Mouse (Mus musculus) thymus, adult 18-20 months (tissue): ENCODE measurements at regions not wholly inside any gene's neighbourhood (a gene's known extent, or its start where the extent isn't known, plus 50 kb on each side); places are given as distances from the start of the nearest gene placed in this dataset.
"Not testable (repeated sequence)": the region's sequence is repeated elsewhere in the genome, so short reads cannot be mapped to it uniquely, and the experiment has no call there.

Source experiments
- DNase-seq, 2 experiments: peaks; one replicate each; pipeline ENCODE4 v3.0.0; 2022; ENCODE audit warnings: mixed read lengths in 2 of 2

DNA sequence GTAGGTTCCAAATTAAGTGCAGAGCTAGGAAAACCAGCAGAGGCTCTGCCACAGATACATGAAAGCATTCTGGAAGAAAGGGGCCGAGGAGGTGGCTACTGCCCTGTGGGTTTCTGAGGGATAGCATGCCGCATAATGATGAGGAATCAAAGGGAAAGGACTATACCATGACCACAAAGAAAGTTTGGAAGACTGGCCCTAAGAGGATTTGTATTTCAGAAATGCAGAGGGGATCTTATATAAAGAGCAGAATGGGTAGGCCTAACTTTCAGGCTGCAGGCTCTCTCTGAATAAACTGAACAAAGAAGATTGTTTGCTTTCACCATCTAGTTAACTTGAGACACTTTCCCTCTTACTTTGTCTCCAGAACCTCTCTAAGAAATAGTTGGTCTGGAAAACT, 777.9 kb downstream of the Basp1 start:
- no peak for DNase-seq

DNA sequence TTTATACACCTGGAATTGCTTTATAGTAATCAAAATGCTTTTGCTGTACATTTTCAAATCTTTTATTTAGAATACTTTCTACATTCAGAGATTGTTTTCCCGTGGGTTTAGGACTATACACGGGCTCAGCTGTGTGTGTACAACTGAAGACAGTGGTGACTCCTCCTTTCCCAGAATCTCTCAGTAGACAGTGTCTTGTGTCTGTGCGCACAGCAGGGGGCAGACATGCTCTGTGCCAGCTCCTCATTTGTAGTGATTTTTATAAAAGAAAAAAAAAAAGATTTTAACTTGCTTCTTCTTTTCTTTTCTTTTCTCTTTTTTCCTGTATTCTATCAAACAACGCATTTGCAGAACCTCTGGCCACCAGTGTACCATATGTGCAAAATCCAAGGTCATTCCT, 817.3 kb downstream of the Basp1 start:
- DNase-seq: no peak

DNA sequence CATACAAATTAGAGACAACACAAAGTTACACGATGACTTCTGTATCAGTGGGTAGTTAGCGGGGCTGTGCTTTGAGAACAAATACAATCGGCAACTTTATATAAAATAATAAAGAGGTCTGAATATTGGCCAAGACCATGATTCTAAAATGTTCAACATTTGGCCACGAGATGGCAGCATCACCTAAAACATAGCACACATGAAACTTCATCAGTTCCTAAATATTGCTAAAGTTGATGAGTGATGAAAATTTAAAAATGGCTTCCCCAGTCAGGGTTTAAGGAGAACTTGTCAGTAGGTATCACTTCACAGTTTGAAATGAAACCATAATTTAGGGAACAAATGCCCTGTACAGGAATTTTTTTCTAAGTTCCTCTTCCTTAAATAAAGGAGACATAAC, 824.6 kb downstream of the Basp1 start:
- DNase-seq: no peak

DNA sequence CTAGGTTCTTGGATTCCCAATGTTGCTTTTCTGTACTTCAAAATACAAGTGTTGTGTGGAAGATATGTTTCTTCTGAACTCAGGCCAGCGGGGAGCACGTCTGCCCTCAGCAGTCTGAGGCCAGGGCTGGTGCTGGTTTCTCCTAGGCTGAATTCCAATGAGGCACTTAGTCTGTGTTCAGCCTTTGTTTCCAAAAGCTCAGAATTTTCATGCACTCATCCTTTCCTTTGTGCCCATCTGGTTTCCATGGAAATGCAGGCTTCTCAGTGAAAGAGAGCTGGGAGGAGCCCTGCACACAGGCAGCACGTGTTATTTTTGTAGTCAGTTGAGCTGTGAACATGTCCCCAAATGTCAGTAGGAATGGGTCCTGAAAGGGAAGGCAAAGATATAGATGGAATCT, 846.6 kb downstream of the Basp1 start:
- no peak for DNase-seq

DNA sequence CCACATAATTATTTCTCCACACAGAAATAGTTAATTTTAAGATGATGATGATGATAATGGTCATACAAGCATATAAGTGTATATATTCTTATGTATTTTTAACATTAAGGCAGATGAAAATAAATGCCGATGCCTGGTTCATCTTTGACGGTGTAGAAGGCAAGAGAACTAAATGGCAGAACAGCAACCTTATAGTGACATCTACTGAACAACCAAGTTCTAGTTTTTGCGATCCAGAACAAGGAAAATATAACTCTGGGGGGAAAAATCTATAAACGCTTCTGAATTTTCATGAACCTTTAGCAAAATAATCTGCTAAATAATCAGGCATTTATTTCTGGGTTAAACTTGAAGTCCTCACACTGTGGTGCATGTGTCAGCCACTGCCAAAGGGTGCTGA, 856.8 kb downstream of the Basp1 start:
- DNase-seq: no peak

DNA sequence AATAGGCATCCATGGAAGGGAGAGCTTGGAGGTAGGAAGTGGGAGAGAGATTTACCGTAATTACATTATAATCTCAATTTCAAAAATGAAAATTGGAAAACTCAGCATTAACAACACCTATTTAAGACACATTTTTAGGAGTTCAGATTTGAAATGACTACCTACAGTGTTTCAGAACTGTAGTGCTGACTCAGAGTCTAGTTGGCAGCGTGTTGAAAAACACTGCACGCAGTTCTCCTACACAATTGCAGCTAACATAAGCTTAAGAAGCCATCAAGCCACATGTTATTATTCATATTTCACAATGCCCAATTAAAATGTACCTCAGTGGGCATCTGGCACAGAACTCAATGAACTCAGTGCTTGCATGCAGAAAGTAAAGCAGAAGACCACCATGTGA, 863.5 kb downstream of the Basp1 start:
- DNase-seq: no peak

DNA sequence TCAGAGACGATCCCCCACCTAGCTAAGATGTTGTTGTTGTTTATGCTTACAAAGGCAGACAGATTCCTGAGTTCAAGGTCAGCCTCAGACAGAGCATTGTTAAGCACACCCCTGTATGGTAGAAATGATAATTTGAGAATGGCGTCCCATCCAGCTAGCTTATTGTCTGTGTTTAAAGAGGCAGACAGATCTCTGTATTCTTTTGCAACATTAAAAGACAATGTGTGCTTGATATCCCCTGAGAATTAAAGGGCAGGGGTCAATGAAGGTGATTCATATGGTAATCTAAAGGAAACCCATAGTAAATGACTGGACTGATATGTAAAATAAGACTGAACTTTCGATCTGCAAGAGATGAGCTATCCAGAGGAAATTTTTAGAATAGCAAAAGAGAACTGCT, 883.5 kb downstream of the Basp1 start:
- DNase-seq: no peak

DNA sequence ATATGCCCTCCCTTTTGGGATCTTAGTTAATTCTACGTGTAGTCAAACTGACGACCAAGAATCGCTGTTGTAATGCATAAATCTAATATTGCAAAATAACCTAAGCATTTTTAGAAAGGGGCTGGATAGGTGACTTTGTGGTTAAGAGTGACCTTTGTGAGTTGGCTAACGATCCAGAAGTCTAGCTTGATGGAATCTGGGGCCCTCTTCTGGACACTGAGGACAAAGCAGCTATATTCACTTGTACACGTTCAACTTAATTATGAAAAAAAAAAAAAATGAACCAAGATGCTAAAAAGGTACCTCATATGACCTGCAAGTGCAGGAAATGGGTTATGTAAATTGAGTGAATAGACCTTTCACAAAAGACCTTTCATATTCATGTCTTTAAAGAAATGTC, 886.2 kb downstream of the Basp1 start:
- DNase-seq: no peak

DNA sequence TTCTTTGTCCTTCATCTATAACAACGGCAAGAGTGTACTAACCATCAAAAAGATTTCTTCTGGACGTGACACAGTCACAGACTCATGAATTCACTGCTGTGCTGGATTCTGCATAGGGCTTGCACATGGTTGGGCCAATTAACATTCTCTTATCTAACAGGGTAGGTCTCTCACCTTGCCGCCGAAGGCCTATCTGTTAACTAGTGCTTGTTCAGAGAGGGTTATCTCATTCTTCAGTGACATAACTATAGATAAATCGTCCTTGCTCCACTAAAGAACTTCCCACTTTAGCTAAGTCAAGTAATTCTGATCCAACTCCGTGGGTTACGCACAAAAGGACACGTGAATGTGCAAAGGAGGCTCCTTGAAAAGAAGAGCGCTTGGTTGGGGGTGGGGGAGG, 899.6 kb downstream of the Basp1 start:
- DNase-seq: no peak

DNA sequence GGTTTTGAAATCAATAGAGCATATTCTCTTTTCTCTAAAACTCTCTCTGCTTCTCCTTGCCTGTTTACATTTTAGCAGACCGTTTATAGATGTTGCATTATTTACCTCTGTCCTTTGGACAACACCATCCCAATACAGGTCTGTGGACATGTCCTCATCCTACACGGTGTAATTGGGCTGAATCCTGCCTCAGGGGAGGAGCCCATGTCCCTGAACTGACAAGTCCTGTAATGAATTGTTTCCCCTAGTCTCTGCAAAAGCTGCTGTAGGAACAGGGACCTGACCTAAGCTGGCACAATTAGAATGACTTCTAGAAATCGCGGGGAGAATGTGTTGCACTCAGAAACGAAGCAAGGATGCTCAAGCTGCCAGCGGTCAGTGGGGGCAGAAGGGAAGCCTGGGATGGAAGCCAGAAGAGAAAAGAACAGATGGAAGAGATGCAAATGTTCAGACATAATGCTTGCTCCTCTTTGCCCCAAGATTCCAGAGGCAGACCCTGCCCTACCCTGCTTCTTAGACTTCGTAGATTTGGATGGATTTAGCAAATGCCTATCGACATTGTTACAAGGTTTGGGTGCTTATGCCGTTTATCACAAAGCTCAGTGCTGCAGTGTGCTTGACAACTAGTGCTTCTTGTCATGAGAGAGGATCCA, 911.5 kb downstream of the Basp1 start:
- DNase-seq: no peak

DNA sequence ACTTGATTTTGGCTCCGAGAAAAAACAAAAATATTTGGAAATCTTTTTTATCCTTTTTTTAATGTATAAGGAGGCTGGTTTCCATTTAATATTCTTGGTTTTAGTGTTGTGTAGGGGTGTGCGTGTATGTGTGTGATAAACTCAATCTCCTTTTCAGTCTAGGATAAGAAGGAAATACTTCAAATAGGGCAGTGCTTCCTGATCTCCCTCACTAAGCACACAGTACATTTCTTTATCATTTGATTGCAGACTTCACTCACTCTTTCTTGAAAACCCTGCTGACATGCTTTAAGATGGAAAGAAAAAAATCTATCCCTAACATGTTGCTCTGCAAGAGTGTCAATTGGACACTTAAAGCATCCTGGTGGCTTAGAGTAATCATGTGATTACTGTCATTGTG, 927.3 kb downstream of the Basp1 start:
- no peak for DNase-seq

DNA sequence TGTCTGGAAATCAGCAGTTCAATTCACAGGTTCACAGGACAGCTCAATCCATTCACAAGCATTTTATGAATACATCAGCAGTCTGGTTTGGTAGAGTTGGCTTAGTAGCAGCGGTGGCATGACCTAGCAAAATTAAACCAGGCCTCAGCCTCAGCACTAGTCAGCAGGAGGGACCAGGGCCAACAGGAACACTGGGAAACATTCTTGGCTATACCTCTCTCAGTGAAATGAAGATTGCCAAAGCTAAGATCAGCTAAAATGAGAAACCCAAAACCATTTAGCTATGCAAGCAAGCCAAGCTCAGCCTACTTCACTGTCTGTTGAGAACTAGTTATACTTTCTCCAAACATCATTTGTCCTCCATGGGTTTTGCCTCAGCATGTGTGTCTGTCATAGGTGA, 945.3 kb downstream of the Basp1 start:
- DNase-seq: no peak

DNA sequence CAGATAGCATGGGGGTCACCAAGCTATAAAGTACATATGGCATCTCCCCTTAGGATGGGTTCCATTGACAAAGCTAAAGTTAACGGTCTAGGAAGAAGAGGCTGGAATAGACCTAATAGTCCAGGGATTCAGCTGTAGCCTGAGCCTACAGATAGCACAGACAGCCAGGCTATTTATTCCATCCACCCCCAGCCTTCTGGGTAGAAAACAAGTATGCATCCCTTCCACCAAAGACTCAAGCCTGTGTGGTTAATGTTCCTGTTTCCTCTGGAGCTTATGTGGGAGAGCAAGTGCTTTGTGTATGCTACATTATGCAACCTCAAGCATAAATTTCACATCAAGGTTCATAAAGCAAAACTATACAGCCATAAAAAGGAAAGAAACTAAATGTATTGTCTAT, 955.8 kb downstream of the Basp1 start:
- DNase-seq: no peak

DNA sequence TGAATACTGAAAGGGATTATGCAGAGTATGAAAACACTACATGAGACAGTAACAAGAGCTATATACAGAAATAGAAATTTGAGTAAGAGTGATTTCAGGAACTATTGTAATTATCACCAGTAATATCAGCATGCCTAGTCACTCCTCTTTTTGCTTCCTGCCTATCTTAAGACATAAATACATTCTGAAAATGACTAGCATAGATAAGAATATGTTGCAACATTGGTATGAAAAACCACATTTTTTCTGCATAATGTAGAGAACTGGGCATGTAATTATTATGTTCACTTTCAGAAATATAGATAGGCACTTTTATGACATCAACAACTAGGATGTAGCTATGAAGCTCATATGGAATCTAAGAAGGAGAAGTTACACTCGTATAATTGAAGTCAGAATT, 980.5 kb downstream of the Basp1 start:
- DNase-seq: no peak

DNA sequence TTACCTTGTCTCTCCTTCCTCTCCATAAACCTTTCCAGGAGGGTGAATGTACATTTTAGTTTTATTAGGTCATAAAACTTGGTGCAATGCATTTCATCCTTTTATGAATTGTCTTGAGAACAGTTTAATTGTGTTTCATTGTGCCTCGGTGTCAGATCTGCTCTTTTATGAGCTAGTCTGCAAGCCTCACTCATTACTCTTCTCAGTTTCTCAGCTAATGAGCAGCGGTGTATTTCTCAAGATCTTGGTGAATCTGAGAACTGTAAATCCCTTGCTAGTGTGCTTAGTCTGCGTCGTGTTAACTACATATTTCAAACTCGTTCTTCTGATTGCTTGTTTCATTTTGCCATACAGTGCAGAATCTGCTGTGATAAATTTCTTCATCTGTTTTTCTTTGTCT, 984.4 kb downstream of the Basp1 start:
- no peak for DNase-seq

DNA sequence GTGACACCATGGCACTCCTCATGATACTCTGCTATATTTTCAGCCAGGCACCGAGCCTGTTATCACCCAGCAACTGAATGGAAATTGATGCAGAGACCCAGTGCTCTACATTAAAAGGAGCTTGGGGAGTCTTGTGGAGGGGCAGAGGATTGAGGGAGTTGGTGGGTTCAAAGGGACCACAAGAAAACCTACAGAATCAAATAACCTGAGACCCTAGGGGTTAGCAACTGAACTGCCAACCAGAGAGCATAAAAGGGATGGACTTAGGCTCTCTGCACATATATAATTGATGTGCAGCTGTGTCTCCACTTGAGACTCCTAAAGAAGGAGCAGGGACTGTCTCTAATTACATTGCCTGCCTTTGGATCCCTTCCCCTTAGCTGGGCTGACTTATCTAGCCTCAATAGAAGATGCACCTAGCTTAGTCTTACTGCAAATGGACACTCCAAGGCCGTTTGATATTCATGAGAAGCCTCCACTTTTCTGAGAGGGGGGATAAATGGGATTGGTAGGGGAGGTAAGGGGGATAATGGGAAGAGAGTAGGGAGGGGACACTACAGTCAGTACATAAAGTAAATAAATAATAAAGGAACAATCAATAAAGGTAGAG, 991.1 kb downstream of the Basp1 start:
- DNase-seq: no peak

DNA sequence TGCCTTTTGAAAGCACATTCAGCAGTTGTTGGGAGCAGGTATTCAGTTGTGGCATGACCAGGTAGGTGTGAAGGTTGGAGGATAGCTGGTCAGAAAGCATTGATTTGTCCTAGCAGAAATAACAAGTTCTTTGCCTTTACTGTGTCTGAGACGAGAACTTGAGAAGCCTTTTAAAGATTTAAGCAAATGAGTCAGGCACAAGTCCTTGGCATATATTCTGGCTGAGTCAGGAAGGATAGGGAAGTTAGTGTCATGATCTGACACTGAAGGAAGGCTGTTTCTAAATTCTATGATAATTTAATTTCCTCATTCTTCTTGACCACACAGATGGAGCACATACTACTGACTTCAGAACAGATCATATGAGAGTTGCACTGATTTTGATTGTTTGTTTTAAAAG, 993.8 kb downstream of the Basp1 start:
- DNase-seq: no peak

DNA sequence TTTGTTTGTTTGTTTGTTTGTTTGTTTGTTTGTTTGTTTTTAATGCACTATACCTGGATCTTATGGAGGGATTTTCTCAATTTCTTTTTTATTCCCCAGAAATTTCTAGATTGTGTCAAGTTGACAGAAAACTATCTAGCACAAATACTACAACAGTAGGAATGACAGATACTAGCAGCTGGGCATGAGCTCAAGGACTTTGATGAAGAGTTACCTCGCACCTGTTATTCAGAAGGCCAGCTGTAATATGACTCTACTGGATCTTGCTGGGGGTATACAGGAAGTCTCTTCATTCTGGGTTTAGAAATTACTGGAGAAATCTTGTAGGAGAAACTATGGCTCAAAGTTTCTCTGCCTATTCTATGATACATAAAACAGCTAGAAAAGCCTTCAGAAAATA, 994.4 kb downstream of the Basp1 start:
- no peak for DNase-seq

DNA sequence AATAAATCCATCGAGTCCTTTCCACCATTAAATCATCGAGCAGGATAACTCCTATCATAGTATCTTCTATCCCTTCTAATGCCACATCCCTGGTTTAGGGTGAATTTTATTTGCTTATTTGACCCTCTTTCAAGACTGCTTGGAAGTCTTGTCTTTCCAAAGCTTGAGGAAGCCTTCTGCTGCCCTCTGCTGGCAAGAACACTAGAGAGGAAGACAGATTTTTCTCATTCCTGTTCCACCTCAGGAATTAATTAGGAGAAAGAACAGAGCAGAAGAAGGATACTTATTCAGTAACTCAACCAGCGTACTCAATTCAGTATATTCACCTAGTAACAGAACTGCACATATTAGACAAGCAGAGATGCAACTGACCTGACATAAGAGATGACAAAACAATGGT, 1005.9 kb downstream of the Basp1 start:
- DNase-seq: no peak

DNA sequence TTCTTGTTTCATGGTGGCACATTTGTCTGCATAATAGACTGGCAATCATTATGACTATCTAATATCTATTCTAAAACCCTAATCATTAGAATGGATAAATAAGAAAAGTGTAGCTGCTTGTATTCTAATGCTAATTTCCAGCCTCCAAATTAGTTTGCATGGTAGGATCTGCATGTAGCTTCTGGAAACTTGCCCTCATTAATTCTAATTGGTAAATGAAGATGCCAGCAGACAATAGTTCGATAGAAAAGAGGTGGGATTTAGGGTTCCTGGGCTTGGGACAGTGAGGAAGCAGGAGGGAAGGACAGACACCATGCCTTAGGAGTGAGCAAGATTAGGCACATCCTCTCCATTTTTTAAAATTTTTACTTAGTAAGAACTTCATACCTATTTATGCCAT, 1008.3 kb downstream of the Basp1 start:
- DNase-seq: no peak

DNA sequence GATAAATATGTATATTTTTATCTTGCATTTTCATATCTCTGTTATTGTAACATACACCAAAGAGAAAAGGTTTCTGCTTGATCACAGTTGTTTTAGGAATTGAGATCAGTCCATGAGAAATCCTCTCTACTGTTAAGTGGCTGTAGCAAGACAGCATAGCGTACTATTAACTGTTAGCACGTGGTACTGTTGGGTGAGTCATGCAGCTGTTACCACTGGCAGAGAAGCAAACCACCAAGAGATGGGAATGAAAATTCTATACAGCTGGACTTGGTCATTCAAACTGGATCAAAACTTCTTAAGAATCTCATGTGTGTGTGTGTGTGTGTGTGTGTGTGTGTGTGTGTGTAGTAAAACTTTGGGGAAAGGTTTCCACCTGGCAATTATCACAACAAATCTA, 1013.5 kb downstream of the Basp1 start:
- no peak for DNase-seq

DNA sequence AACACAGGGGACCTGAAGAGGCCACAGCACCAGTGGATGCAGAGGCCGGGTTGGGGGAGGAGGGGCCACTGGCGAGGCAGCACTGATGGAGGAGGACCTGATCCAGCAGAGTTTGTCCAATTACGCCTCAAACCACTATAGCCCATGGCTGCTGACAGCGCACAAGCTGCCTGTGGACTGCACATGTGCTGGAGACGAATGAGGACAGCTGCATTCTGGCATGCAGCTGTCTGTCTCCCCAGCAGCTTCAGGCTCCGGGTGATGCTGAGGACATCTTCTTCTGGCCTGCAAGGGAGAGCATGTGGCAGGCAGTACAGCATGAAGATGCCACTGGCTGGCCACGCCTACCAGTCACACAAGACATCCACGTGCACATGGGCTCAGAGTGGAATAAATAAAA, 1055.2 kb downstream of the Basp1 start:
- no peak for DNase-seq

DNA sequence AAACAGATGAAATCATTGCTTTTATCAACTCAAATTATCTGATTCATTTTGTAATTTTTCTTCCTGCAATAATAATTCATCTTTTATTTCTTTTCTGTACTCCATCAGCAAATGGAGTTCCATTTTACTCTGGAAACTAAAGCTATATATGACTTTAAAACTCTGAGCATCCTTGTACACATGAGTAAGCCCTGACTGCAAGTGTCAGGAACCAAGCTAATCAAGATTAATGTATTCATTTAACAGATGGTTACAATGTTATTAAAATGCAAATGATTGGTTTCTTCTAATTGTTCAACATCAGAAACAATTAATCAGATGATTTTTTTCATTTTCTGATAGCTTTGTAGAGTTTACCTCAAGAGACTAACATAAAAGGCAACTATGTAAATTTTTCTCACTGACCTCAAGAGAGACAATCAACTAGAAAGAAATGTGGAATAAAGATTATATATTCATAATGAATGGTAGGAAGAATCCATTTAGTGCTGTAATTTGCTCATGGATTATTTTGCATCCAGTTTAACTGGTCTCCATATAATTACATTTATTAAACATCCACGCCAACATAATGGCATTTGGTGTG, 1064.5 kb downstream of the Basp1 start:
- no peak for DNase-seq

DNA sequence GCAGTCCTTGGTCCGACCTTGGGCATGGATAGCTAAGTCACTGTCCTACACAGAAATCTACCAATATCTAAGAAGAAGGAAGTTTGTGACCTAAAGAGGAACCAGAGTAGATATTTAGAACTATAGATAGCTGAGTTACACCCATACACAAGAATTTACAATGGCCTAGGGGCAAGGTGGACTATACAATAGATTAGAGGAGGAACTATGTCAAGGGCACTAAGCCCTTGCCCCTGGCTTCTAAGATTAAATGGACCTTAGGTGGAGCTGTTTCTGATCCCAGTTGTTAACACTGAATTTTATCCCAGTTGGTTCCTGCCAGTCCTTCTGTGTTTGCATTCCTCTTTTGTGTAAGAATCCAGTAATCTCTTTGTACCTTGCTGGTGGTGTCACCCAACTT, 1077.7 kb downstream of the Basp1 start:
- not testable (repeated sequence) for DNase-seq

DNA sequence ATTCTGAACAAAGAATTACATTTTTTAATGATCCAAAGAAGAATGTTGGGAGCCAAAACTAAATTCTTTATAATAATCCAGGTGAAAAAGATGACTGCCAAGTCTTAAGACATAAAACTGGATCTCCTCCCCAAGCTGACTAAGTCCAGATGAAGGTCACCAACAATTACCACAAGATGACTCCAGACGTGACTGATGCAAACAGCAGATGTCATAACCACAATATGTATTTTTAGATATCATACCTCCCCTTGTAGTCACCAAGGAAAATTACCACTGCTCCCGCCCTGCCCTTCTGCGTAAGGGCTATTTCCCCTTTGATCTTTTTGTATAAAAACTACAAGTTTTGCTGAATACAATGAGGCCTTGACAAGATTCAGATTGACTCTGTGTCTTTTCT, 1110.4 kb downstream of the Basp1 start:
- not testable (repeated sequence) for DNase-seq
